Comparison of ENCODE assay signal across 8 mouse cellular contexts in genomic region chr9:105131253-105132001, GRCm38 (mm10). TPM values are rescaled to one million over a fixed set of nuclear protein-coding genes. Genes with fewer than 3 reads are reported as not detected.
DNase-seq lines count a peak whose midpoint lies in the region; ATAC-seq and TF ChIP-seq lines count a peak whose summit lies in the region.

Gene Nudt16, minus strand, starts transcription at chr9:105131824.

- ATAC-seq in embryonic facial prominence, embryonic 13.5 days (ENCODE audit: insufficient number of reproducible peaks, insufficient read depth, low FRiP score, low TSS enrichment, low read depth) = peak; percentile 92
- ATAC-seq in limb, embryonic 12.5 days (ENCODE audit: insufficient number of reproducible peaks, insufficient read depth, low FRiP score, low TSS enrichment, low read depth) = peak; percentile 97
- peak; percentile 97 for ATAC-seq in midbrain, embryonic 15.5 days (replicated peaks)

- peak within 1 kb of the TSS; percentile 80 for H3K9ac ChIP-seq in embryonic facial prominence, embryonic 13.5 days
- peak within 1 kb of the TSS; percentile 73 for H3K9ac ChIP-seq in limb, embryonic 12.5 days (replicated peaks)
- H3K9ac ChIP-seq in midbrain, embryonic 15.5 days = peak within 1 kb of the TSS; percentile 81

- H3K9me3 ChIP-seq in embryonic facial prominence, embryonic 13.5 days = no peaks in the 10 kb centered on the region
- no peaks in the 10 kb centered on the region for H3K9me3 ChIP-seq in limb, embryonic 12.5 days
- no peaks in the 10 kb centered on the region for H3K9me3 ChIP-seq in midbrain, embryonic 15.5 days

- peak within 1 kb of the TSS; percentile 70 for H3K4me3 ChIP-seq in embryonic facial prominence, embryonic 13.5 days
- H3K4me3 ChIP-seq in kidney, adult 2 months (ENCODE audit: insufficient read depth, low read depth, low read length) = peak within 1 kb of the TSS; percentile 89
- H3K4me3 ChIP-seq in limb, embryonic 12.5 days (replicated peaks) = peak within 1 kb of the TSS; percentile 77
- peak within 1 kb of the TSS; percentile 79 for H3K4me3 ChIP-seq in midbrain, embryonic 15.5 days
- peak within 1 kb of the TSS; percentile 91 for H3K4me3 ChIP-seq in spleen, adult 2 months (ENCODE audit: extremely low read depth, insufficient read depth, insufficient read length)

- TF ChIP-seq POLR2A in kidney, adult 2 months (IDR thresholded peaks at IDR 0.05; ENCODE audit: low read depth, low read length) = peak; percentile 32
- TF ChIP-seq POLR2A in spleen, adult 2 months (IDR thresholded peaks at IDR 0.05; ENCODE audit: low read depth, low read length) = peak; percentile 89

- H3K4me1 ChIP-seq in embryonic facial prominence, embryonic 13.5 days = peaks cover 5% of the 10 kb centered on the region
- no peaks in the 10 kb centered on the region for H3K4me1 ChIP-seq in kidney, adult 2 months (ENCODE audit: control insufficient read depth, insufficient read depth, low read length)
- H3K4me1 ChIP-seq in limb, embryonic 12.5 days (replicated peaks) = 0 out of 2 replicates have a peak, but pooled peaks cover 7% of the 10 kb centered on the region
- peaks cover 21% of the 10 kb centered on the region for H3K4me1 ChIP-seq in midbrain, embryonic 15.5 days
- H3K4me1 ChIP-seq in spleen, adult 2 months (ENCODE audit: control insufficient read depth, insufficient read depth, insufficient read length) = peaks cover 15% of the 10 kb centered on the region; the same call in 1 of the 2 replicates

- 0 out of 2 replicates have a peak, but pooled peaks cover 5% of the 10 kb centered on the region for H3K27me3 ChIP-seq in embryonic facial prominence, embryonic 13.5 days
- no peaks in the 10 kb centered on the region for H3K27me3 ChIP-seq in kidney, adult 2 months (replicated peaks; ENCODE audit: control insufficient read depth, insufficient read depth, low read length)
- H3K27me3 ChIP-seq in limb, embryonic 12.5 days = no peaks in the 10 kb centered on the region; the same call in 1 of the 2 replicates
- H3K27me3 ChIP-seq in midbrain, embryonic 15.5 days (replicated peaks) = no peaks in the 10 kb centered on the region
- no peaks in the 10 kb centered on the region for H3K27me3 ChIP-seq in spleen, adult 2 months (ENCODE audit: control insufficient read depth, insufficient read depth, low read length)

- peak within 1 kb of the TSS; percentile 75 for H3K27ac ChIP-seq in embryonic facial prominence, embryonic 13.5 days
- peak within 1 kb of the TSS; percentile 60 for H3K27ac ChIP-seq in kidney, adult 2 months (ENCODE audit: insufficient read depth, low read depth, low read length)
- 0 out of 2 replicates have a peak within 1 kb of the TSS, but pooled peaks have one; percentile 7 for H3K27ac ChIP-seq in limb, embryonic 12.5 days
- H3K27ac ChIP-seq in midbrain, embryonic 15.5 days = peak within 1 kb of the TSS; percentile 90
- peak within 1 kb of the TSS; percentile 90 for H3K27ac ChIP-seq in spleen, adult 2 months (ENCODE audit: insufficient read depth, low read length)

- under 1% methylated on average over 60 of the region's 60 CpGs for WGBS in embryonic facial prominence, embryonic 13.5 days
- WGBS in kidney, adult 2 months = under 1% methylated on average over 60 of the region's 60 CpGs
- under 1% methylated on average over 60 of the region's 60 CpGs for WGBS in limb, embryonic 12.5 days
- under 1% methylated on average over 60 of the region's 60 CpGs for WGBS in midbrain, embryonic 15.5 days
- under 1% methylated on average over 60 of the region's 60 CpGs for WGBS in spleen, adult 2 months

- TF ChIP-seq CTCF in kidney, adult 2 months (conservative IDR thresholded peaks at IDR 0.05; ENCODE audit: insufficient read depth, insufficient read length, low read depth, low read length) = no peak
- no peak for TF ChIP-seq CTCF in spleen, adult 2 months (IDR thresholded peaks at IDR 0.05; ENCODE audit: extremely low read depth, insufficient read depth, insufficient read length, insufficient replicate concordance)

- no peaks in the 10 kb centered on the region for H3K36me3 ChIP-seq in embryonic facial prominence, embryonic 13.5 days
- H3K36me3 ChIP-seq in kidney, adult 2 months (ENCODE audit: control insufficient read depth, insufficient read depth, low read length) = no peaks in the 10 kb centered on the region
- no peaks in the 10 kb centered on the region for H3K36me3 ChIP-seq in limb, embryonic 12.5 days
- H3K36me3 ChIP-seq in midbrain, embryonic 15.5 days (replicated peaks) = no peaks in the 10 kb centered on the region
- H3K36me3 ChIP-seq in spleen, adult 2 months (ENCODE audit: control insufficient read depth, insufficient read depth, low read length) = no peaks in the 10 kb centered on the region

- peak; percentile 85 for DNase-seq in 3134 (ENCODE audit: extremely low read depth, insufficient read length, low spot score)
- DNase-seq in adrenal gland, postnatal 36 days = peak; percentile 92 to 94
- peak; percentile 94 to 96 for DNase-seq in heart, adult 18-20 months
- DNase-seq in kidney, adult 2 months = peak; percentile 96
- peak; percentile 86 to 91 for DNase-seq in spleen, adult 2 months (ENCODE audit: low read depth in 1 of 2, low spot score in 2 of 2)

- H3K4me2 ChIP-seq in embryonic facial prominence, embryonic 13.5 days = peak within 1 kb of the TSS; percentile 80
- peak within 1 kb of the TSS; percentile 84 for H3K4me2 ChIP-seq in limb, embryonic 12.5 days
- H3K4me2 ChIP-seq in midbrain, embryonic 15.5 days = peak within 1 kb of the TSS; percentile 66

RNA-seq across cellular contexts. Expression of gene Nudt16, which starts in this region (rescaled TPM):
- total RNA-seq in adrenal gland, postnatal 36 days (2021) = 10 to 100 TPM; 11.9 to 18.1 TPM
- polyA plus RNA-seq in embryonic facial prominence, embryonic 13.5 days (2015; fragmentation: Nextera tagmentation; extraction: Ambion mirVana) = 11.3 TPM in 2 replicates
- total RNA-seq in heart, adult 18-20 months (2021) = 1 to 10 TPM; 6.1 to 6.4 TPM
- 9.1 and 10.0 TPM in 2 replicates for polyA plus RNA-seq in kidney, adult 2 months (2012; rRNA removed)
- 7.5 and 8.0 TPM in 2 replicates for polyA plus RNA-seq in limb, embryonic 12.5 days (2016; fragmentation: Nextera tagmentation; extraction: Ambion mirVana)
- polyA plus RNA-seq in midbrain, embryonic 15.5 days (2015; fragmentation: Nextera tagmentation; extraction: Ambion mirVana) = 30.7 and 31.5 TPM in 2 replicates
- 17.1 and 26.2 TPM in 2 replicates for polyA plus RNA-seq in spleen, adult 2 months (2012; rRNA removed)

Comparison
In these comparisons a context has a peak if more than half of its experiments do, and no peak if none do; other contexts are left out.
1. Peak in every context shown above with its lines: DNase-seq, ATAC-seq, H3K4me3 ChIP-seq and H3K27ac ChIP-seq.
2. H3K27ac ChIP-seq: peak in every context shown above with its lines; median percentile 90 in midbrain, embryonic 15.5 days; 90 in spleen, adult 2 months; 75 in embryonic facial prominence, embryonic 13.5 days; 60 in kidney, adult 2 months; 7 in limb, embryonic 12.5 days.